Mouse (Mus musculus) urinary bladder, postnatal 10 days (tissue): ENCODE data around the gene Rif1.
"Not testable (repeated sequence)": the region's sequence is repeated elsewhere in the genome, so short reads cannot be mapped to it uniquely, and the experiment has no call there.

Source experiments
- DNase-seq: peaks from one replicate; pipeline ENCODE4 v3.0.0; 2022; ENCODE audit warnings: low spot score

The Rif1 gene

GRCm38 (mm10) chr2:52072065-52072490 is 554 bp upstream of the Rif1 start:
- DNase-seq = no peak

- peak; percentile 11 for DNase-seq
Measured at GRCm38 (mm10) chr2:52073141-52073904, 691 bp downstream of the Rif1 start.

- no peak for DNase-seq
Measured at GRCm38 (mm10) chr2:52078666-52079065, 6.0 kb downstream of the Rif1 start.

GRCm38 (mm10) chr2:52084013-52084412 is 11.4 kb downstream of the Rif1 start:
- no peak for DNase-seq

DNA sequence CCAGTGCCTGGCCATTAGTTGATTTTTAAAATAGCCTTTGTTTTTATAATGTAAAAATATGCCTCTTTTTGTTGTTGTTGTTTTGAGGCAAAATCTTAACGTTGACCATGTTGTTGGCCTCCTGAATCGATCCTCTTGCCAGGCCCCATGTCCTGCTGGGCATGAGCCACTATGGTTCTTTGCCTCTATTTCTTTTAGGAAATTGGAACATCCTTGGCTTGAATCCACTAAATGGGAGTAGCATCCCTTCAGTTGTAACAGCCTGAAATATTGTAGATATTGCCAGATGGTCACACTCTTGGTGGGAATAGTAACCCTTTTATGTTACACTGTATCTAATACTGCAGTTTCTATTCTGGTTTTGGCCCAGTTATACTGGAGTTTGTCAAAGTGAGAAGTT is 11.9 kb downstream of the Rif1 start:
- DNase-seq = no peak

- DNase-seq = no peak
Measured at GRCm38 (mm10) chr2:52114086-52114485, 41.5 kb downstream of the Rif1 start.

- DNase-seq = not testable (repeated sequence)
Measured at GRCm38 (mm10) chr2:52131370-52131769, 58.7 kb downstream of the Rif1 start.

GRCm38 (mm10) chr2:52133351-52133750 is 60.7 kb downstream of the Rif1 start:
- DNase-seq = no peak

DNA sequence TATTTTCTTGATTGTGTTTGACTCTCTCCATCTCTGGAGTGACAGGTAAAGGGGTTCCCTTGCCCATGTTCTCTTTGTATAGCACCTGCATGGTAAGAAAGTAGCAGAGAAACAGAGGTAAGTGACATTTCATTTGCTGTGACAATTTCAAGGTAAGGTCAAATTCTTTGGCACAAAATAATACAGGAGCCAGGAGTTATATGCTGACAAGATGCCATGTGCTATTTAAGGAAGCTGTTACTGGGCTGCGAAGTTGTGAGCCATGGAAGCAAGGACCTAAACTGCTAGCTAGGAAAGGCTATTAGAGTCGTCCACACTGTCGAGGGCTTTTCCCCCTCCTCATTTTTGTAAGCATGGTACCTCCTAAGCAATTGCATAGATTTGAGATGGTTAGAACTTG is 80.4 kb downstream of the Rif1 start:
- no peak for DNase-seq

DNA sequence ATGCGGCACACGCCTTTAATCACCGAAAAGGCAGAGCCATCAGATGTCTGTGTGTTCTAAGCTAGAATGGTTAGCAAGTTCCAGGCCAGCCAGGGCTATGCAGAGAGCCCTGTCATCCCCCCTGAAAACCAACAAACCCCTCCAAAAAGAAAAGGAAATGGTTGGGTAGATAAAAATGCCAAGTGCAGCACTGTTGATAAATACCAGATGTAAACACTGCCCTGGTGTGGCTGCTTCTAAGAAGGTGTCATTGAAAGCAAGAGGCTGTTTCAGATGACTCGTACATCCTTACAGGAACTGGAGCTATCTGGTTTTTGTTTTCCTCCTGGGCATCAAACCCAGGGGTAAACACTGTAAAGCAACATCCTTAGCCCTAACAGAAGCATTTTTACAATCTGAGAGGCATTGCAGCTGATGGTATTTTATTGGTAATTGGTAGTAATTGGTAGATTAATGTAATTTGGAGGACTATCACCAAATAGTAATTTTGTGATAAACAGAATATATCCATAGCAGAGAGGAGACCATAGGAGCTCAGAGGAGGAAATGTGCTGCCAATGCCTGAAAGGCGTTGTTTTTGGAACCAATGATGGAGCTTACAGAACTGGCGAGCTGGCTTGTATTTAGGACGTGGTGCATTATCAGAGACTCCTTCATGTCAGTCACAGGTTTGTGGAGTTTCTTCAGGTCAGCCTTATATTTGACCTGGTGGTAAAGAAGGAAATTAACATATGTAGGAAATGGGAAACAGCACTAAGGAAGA is 96.8 kb downstream of the Rif1 start:
- no peak for DNase-seq
